Mouse (Mus musculus) frontal cortex, postnatal 14 days (tissue): ENCODE measurements at regions not wholly inside any gene's neighbourhood (a gene's known extent, or its start where the extent isn't known, plus 50 kb on each side); places are given as distances from the start of the nearest gene placed in this dataset.

Experiments
- DNase-seq, 2 experiments: peaks; one replicate each; pipeline ENCODE4 v3.0.0; 2022; ENCODE audit warnings: low spot score in 2 of 2

- no peak for DNase-seq
Measured at GRCm38 (mm10) chr10:9295269-9295668, 379.7 kb downstream of the Samd5 start.

GRCm38 (mm10) chr10:9294620-9295019 lies 380.4 kb downstream of the Samd5 start:
- DNase-seq: no peak

DNA sequence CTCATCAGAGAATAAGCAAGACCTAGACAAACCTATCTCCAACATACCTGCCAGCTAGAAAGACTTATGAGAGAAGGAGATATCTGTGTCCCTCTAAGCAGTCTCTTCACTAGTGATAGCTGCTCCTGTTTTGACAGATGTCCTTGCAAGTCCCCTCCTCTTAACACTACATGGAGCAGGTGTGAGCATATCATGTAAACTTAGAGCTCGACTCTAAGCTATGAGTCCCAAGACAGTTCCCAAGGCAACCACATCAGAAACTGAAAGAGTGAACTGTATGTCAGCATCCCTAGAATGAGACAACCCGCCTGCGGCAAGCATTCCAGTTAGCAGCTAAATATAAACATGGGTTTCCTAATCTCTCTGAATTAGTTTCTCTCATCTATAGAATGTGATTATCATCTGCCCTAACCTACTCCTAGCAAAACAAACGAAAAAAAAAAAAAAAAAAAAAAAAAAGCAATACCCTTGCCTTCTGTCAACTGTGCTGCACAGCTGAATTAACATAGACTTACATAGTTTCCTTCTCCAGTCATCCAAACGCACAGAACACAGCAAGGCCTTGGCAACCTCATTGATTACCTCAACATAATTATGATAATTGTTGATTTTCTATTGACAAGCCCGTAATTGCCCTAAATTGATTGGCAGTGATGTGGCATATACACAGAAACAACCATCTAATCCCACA lies 383.4 kb downstream of the Samd5 start:
- DNase-seq: no peak

DNA sequence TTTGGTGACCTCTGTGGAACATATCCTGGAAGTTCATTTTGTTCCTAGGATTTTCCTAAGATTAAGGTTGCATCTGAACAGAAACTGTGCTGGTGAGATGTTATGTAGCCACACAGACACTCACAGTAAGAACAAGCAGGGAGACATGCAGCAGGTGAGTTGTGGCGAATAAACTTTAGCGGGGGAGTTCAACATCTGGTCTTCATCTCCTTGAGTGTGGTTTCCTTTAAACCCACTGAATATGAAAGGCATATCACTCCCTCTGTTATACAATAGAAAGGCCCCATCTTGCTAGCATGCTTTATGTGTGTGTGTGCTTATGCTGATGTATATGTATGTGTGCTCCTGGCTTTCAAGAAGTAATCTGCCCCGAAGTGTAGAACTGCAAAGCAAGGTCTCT lies 387.1 kb upstream of the Sash1 start:
- no peak for DNase-seq

- no peak for DNase-seq
Measured at GRCm38 (mm10) chr10:9272243-9272642, 386.4 kb upstream of the Sash1 start.

GRCm38 (mm10) chr10:9265528-9265927 lies 379.7 kb upstream of the Sash1 start:
- DNase-seq: no peak

GRCm38 (mm10) chr10:9264309-9265000 lies 378.6 kb upstream of the Sash1 start:
- DNase-seq: no peak

DNA sequence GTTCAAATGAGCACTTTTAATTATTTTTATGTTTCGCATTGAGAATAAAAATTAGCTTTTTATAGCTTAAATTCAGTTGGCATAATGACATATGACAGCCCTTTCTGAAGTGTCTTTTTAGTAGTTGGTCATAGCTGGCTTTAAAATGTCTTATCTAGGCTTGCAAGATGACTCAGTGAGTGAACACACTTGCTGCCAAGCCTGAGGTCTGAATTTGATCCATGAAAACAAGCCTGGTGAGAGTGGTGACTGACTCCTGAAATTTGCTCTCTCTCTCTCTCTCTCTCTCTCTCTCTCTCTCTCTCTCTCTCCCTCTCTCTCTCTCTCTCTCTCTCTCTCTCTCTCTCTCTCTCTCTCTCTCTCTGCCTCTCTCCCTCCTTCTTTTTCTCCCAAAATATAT lies 372.8 kb upstream of the Sash1 start:
- DNase-seq: no peak

GRCm38 (mm10) chr10:9252941-9253217 lies 367.0 kb upstream of the Sash1 start:
- DNase-seq: no peak

DNA sequence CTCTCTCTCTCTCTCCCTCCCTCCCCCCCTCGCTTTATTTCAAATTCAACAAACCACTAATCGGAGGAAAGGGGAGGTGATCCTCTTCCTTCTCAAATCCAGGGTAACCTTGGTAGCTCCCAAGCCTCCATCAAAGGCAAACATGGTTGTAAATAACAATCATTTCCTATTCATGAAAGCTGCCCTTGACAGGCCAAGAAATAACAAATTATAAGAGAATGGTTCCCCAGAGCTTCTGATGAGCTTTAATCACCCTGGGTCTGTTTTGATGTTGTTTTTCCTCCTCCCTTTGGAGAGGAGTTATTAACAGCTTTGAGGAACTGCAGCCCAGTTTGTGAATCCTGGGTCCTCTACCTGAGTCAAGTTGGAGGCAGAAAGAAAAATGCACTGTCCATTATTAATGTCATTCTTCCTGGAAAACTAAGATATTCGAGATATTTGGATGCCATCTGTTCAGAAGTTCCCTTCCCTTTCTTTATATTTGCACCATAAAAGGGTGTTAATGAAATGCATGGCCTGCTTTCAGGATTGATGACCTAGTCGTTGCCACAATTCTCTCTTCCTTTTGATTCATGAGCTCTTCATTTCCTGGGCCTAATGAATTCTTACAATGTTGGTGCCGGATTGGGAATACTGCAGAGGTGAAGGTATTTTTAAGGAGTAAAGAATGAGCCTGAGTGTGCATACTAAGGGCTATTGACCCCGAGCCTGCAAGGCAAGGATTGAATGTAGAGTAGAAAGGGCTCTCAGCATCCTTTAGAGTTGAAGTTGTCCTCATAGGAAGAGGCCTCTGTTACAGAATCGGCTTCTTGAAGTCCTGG lies 366.5 kb upstream of the Sash1 start:
- no peak for DNase-seq

- no peak for DNase-seq
Measured at GRCm38 (mm10) chr10:9243281-9243618, 357.4 kb upstream of the Sash1 start.

DNA sequence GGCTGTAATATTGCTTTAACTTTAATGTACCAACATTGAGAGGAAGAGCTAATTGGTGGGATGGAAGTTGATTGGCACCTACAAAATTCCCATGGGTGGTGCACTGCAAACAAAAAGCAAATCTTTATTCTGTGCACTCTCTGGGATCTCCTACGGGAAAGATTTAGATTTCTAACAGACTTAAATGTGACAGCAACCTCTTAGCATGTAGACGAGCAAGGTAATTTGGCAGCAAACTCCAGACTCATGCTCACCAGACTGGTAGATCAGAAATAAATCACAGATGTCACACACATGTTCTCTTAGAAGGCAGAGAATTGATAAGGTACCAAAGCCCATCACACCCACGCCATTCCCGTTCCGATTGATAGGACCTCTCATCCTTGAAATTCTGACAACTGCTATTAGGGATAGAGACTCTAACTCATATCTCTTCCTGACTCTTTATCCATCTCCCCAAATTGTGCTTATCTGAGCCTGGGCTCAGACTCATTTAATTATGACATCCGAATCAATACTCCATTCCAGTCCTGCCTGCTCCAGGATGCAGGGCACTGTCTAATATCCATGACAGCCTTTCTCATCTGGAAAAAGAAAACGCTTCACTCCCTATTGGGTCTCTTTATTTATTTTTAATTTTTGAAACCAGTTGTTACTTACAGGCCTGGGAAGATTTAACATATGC lies 356.9 kb upstream of the Sash1 start:
- no peak for DNase-seq

GRCm38 (mm10) chr10:9239956-9240355 lies 354.1 kb upstream of the Sash1 start:
- DNase-seq: no peak

DNA sequence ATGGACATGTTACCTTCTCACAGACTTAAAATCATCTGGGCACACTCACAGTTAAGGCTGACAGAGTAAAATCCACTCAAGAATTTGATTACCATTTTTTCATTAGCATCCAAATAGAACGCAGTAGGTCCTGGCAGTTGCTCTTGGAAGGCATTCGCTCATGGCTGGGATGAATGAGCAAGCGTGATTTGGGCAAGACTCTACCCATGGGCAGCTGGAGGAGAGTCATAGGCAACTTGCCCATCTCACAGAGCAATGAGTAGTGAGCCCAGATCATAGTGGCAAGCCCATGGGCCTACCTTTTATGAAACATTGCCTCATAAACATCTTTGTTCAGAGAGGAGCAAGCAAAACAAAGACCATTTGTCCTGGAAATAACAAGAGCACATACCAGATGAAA lies 345.9 kb upstream of the Sash1 start:
- DNase-seq: no peak

- DNase-seq: no peak
Measured at GRCm38 (mm10) chr10:9229116-9229515, 343.2 kb upstream of the Sash1 start.

GRCm38 (mm10) chr10:9227361-9227760 lies 341.5 kb upstream of the Sash1 start:
- DNase-seq: no peak

GRCm38 (mm10) chr10:9210646-9211045 lies 324.8 kb upstream of the Sash1 start:
- DNase-seq: no peak

DNA sequence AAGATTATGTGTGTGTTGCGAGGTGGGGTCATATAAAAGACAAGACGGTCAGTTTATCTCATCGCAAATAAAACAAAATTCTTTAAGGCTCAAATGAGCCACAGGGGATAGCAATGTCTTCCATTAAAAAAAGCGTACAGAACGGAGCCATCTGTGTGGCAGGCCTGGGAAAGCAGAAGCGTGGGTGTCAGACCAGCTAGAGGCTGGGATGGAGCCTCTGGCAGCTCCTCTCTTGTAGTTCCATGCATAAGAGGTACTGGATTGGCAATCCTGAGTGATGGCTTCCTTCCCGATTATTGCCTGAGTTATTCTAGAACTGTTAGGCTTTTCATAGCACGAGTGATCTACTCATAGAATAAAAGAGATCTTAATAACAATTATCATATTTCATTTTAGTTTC lies 318.2 kb upstream of the Sash1 start:
- peak; percentile 15 to 22 for DNase-seq

- no peak for DNase-seq
Measured at GRCm38 (mm10) chr10:9203323-9203722, 317.5 kb upstream of the Sash1 start.

DNA sequence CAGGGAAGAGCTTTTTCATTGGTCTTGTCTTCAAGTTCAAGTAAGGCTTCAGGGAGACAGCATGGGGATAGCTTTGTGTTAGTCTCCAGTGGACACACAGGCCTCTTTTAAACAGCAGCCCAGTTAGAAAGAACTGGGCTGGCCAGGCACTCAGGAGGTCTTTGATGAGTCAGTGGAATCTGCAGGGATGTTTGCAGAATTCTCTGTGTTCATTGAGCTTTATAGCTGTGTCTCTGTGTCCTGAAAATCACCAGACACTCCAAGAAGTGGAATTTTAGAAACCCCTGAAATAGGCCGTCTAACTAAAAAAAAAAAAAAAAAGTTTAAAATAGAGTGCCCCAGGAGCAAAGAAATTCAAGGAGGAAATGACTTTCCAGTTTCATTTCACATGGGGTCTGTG lies 317.1 kb upstream of the Sash1 start:
- no peak for DNase-seq

GRCm38 (mm10) chr10:9174997-9175396 lies 289.1 kb upstream of the Sash1 start:
- DNase-seq: no peak

DNA sequence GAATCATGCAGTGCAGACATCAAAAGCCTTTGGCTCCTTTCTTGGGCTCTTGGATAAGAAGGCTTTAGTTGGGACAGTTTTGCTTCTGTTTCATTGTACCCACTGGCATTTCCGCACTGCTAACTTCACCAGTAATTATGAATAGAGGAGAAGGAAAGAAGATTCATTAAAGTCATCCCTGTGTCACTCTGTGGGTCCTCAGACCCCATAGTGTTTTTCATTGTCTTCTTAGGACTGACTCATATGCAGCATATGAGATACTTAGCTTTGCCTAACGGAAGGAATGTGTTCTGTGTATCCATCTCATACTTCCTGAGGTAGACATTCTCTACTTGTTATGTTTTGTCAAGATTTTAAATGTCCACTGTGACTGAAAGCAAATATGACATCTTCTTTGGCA lies 287.6 kb upstream of the Sash1 start:
- DNase-seq: no peak

DNA sequence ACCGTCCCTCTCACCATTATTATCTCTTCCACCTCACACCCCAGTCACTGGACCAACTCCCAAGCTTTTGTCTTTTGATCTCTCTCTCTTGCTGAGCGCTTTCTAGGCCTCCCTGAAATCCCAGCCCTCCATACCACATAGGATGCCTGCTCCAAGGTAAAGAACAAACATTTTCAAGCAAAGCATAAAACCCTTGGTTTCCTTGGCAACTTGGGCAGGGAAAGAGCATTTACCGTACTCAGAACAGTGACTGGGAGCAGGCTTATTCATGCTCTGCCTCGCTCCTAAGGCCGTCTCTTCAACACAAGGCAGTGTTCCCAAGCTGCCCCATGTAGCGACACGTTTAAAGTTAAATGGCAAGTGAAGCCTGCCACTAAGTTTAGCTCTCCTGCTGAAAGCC lies 282.9 kb upstream of the Sash1 start:
- no peak for DNase-seq
